Mouse (Mus musculus) 416B (cell line): ENCODE measurements around the gene Krtap12-1.
"Not testable (repeated sequence)": the region's sequence is repeated elsewhere in the genome, so short reads cannot be mapped to it uniquely, and the experiment has no call there.

Experiments
- DNase-seq: peaks from one replicate; pipeline ENCODE4 v3.0.0; 2011; ENCODE audit warnings: low read depth

Krtap12-1 gene

GRCm38 (mm10) chr10:77720299-77720698 is at the start of gene Krtap12-1:
Krtap12-1 (plus strand) TSS chr10:77720599.
- not testable (repeated sequence) for DNase-seq

- no peak for DNase-seq
Observed at GRCm38 (mm10) chr10:77670710-77671109, 49.7 kb upstream of the Krtap12-1 start.

- no peak for DNase-seq
Observed at GRCm38 (mm10) chr10:77671519-77671918, 48.9 kb upstream of the Krtap12-1 start.

GRCm38 (mm10) chr10:77673765-77674164 is 46.6 kb upstream of the Krtap12-1 start:
- DNase-seq, result no peak

GRCm38 (mm10) chr10:77677562-77677961 is 42.8 kb upstream of the Krtap12-1 start:
- DNase-seq, result no peak

- DNase-seq, result no peak
Observed at GRCm38 (mm10) chr10:77682994-77683393, 37.4 kb upstream of the Krtap12-1 start.

GRCm38 (mm10) chr10:77684181-77684580 is 36.2 kb upstream of the Krtap12-1 start:
- DNase-seq, result no peak

- DNase-seq, result no peak
Observed at GRCm38 (mm10) chr10:77685895-77686664, 34.3 kb upstream of the Krtap12-1 start, which contains the start of gene Tspear. Tspear (plus strand) TSS chr10:77686569.

- no peak for DNase-seq
Observed at GRCm38 (mm10) chr10:77687021-77687420, 33.4 kb upstream of the Krtap12-1 start.

- not testable (repeated sequence) for DNase-seq
Observed at GRCm38 (mm10) chr10:77690356-77690807, 30.0 kb upstream of the Krtap12-1 start, which contains the start of gene Gm19402. Gm19402 (minus strand) TSS chr10:77690757.

GRCm38 (mm10) chr10:77697133-77697532 is 23.3 kb upstream of the Krtap12-1 start, which contains the start of gene Gm9508:
Gm9508 (minus strand) TSS chr10:77697233.
- no peak for DNase-seq

- no peak for DNase-seq
Observed at GRCm38 (mm10) chr10:77706326-77706725, 14.1 kb upstream of the Krtap12-1 start, which contains the start of gene Gm10272. Gm10272 (plus strand) TSS chr10:77706626.

- DNase-seq, result peak; percentile 7
Observed at GRCm38 (mm10) chr10:77709831-77710230, 10.6 kb upstream of the Krtap12-1 start.

- not testable (repeated sequence) for DNase-seq
Observed at GRCm38 (mm10) chr10:77711157-77711556, 9.2 kb upstream of the Krtap12-1 start, which contains the start of gene Gm10024. Gm10024 (plus strand) TSS chr10:77711457.

GRCm38 (mm10) chr10:77713734-77714133 is 6.7 kb upstream of the Krtap12-1 start:
- DNase-seq, result no peak

- DNase-seq, result no peak
Observed at GRCm38 (mm10) chr10:77715507-77715906, 4.9 kb upstream of the Krtap12-1 start, which contains the start of gene Gm10142. Gm10142 (plus strand) TSS chr10:77715807.

GRCm38 (mm10) chr10:77724855-77725254 is 4.5 kb downstream of the Krtap12-1 start:
- no peak for DNase-seq

GRCm38 (mm10) chr10:77726186-77726585 is 5.8 kb downstream of the Krtap12-1 start, which contains the start of gene Gm10100:
Gm10100 (plus strand) TSS chr10:77726486.
- DNase-seq, result no peak

- peak; percentile 27 for DNase-seq
Observed at GRCm38 (mm10) chr10:77728280-77728679, 7.9 kb downstream of the Krtap12-1 start.

GRCm38 (mm10) chr10:77729241-77729640 is 8.8 kb downstream of the Krtap12-1 start:
- peak; percentile 35 for DNase-seq

- DNase-seq, result no peak
Observed at GRCm38 (mm10) chr10:77735928-77736327, 15.5 kb downstream of the Krtap12-1 start.

- DNase-seq, result no peak
Observed at GRCm38 (mm10) chr10:77738929-77739328, 18.5 kb downstream of the Krtap12-1 start.
